Mouse (Mus musculus) MEL (cell line): ENCODE data around the gene Tmem30c.

Source experiments
- CHD2 ChIP-seq: IDR thresholded peaks from 2 replicates; pipeline ENCODE4 v1.6.1; 2011; ENCODE audit warnings: low read length, improper control_type of control experiment
- CTCF ChIP-seq, 3 experiments: IDR thresholded peaks in 2 of 3; conservative IDR thresholded peaks in 1 of 3; 2 replicates each; pipeline ENCODE4 v1.5.1; 2011 to 2012; ENCODE audit warnings: low read length in 3 of 3, low read depth in 2 of 3, mild to moderate bottlenecking in 2 of 3, improper control_type of control experiment in 1 of 3, inconsistent platforms in 1 of 3, mixed read lengths in 1 of 3, moderate library complexity in 1 of 3; ENCODE audit not compliant: control insufficient read depth in 1 of 3, insufficient read depth in 1 of 3, poor library complexity in 1 of 3, severe bottlenecking in 1 of 3
- ELF1 ChIP-seq: IDR thresholded peaks from 2 replicates; pipeline ENCODE4 v1.6.1; 2014; ENCODE audit warnings: low read depth, mild to moderate bottlenecking, inconsistent platforms, low read length, improper control_type of control experiment, moderate library complexity
- GATA1 ChIP-seq: IDR thresholded peaks from 2 replicates; pipeline ENCODE4 v1.6.1; 2011; ENCODE audit warnings: low read depth, low read length, improper control_type of control experiment
- POLR2A ChIP-seq, 2 experiments: IDR thresholded peaks; 2 replicates each; pipeline ENCODE4 v1.6.1; 2011 to 2012; ENCODE audit warnings: low read length in 2 of 2, mild to moderate bottlenecking in 2 of 2, control low read depth in 1 of 2, improper control_type of control experiment in 1 of 2, low read depth in 1 of 2, moderate library complexity in 1 of 2; ENCODE audit not compliant: control insufficient read depth in 1 of 2, insufficient read depth in 1 of 2, poor library complexity in 1 of 2
- POLR2AphosphoS2 ChIP-seq: IDR thresholded peaks from 2 replicates; pipeline ENCODE4 v1.6.1; 2011; ENCODE audit warnings: low read length, improper control_type of control experiment
- TBP ChIP-seq: IDR thresholded peaks from 2 replicates; pipeline ENCODE4 v1.8.0; 2011; ENCODE audit warnings: low read depth, low read length, improper control_type of control experiment
- UBTF ChIP-seq: IDR thresholded peaks from 2 replicates; pipeline ENCODE4 v1.6.1; 2012; ENCODE audit warnings: low read depth, mild to moderate bottlenecking, inconsistent platforms, low read length, improper control_type of control experiment, moderate library complexity, borderline replicate concordance; ENCODE audit not compliant: insufficient read depth
- USF1 ChIP-seq: IDR thresholded peaks from 2 replicates; pipeline ENCODE4 v1.6.1; 2014; ENCODE audit warnings: low read depth, mild to moderate bottlenecking, inconsistent platforms, low read length, improper control_type of control experiment, moderate library complexity

DNA sequence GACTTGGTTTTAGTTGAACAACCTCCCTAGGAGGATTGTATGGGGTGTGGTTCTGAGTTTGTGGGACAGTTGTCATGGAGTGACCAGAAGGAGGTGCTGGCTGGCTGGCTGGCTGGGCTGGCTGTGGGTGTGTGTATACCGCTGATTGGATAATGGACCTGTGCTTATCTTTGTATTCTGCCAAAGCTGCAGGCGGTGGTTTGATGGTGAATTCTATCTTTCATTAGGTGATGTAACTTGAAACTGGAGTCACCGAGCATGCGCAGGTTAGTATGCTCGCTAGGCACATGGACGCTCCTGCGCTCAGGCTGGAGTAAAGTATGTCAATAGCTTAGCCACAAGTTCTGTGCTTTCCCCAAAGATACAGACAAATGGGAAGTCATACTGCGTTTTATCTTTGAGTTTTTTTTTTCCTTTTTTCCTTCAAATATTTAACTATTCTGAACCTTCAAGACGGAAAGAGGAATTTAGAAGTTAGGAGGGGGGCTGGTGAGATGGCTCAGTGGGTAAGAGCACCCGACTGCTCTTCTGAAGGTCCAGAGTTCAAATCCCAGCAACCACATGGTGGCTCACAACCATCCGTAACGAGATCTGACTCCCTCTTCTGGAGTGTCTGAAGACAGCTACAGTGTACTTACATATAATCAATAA, 13.6 kb downstream of the Tmem30c start:
- TF ChIP-seq GATA1 (peak; percentile 69), CTCF (IDR thresholded peaks at IDR 0.05 in 2 of 3, conservative IDR thresholded peaks at IDR 0.05 in 1 of 3; ENCODE audit: control insufficient read depth in 1 of 3, insufficient read depth in 1 of 3, low read depth in 2 of 3, low read length in 3 of 3, poor library complexity in 1 of 3, severe bottlenecking in 1 of 3) (peak in 2 of 3 experiments; percentile 54 to 55; a peak in 4 of 6 replicates), POLR2A (IDR thresholded peaks at IDR 0.05; ENCODE audit: control insufficient read depth in 1 of 2, insufficient read depth in 1 of 2, low read depth in 1 of 2, low read length in 2 of 2, poor library complexity in 1 of 2) (peak; percentile 39 to 69; a peak in 3 of 4 replicates), POLR2AphosphoS2 (peak; percentile 69; the same call in 1 of the 2 replicates), USF1 (0 out of 2 replicates have a peak, but pooled peaks have one; percentile 22), ELF1 (no peak), UBTF (no peak), TBP (peak; percentile 76; the same call in 1 of the 2 replicates), CHD2 (no peak)
